Mouse (Mus musculus) cerebellum, postnatal 4 days (tissue): ENCODE data around the gene Gdnf.

Source experiments
- DNase-seq, 2 experiments: peaks; one replicate each; pipeline ENCODE4 v3.0.0; 2022; ENCODE audit warnings: low spot score in 2 of 2, mixed read lengths in 1 of 2

Gdnf gene

DNA sequence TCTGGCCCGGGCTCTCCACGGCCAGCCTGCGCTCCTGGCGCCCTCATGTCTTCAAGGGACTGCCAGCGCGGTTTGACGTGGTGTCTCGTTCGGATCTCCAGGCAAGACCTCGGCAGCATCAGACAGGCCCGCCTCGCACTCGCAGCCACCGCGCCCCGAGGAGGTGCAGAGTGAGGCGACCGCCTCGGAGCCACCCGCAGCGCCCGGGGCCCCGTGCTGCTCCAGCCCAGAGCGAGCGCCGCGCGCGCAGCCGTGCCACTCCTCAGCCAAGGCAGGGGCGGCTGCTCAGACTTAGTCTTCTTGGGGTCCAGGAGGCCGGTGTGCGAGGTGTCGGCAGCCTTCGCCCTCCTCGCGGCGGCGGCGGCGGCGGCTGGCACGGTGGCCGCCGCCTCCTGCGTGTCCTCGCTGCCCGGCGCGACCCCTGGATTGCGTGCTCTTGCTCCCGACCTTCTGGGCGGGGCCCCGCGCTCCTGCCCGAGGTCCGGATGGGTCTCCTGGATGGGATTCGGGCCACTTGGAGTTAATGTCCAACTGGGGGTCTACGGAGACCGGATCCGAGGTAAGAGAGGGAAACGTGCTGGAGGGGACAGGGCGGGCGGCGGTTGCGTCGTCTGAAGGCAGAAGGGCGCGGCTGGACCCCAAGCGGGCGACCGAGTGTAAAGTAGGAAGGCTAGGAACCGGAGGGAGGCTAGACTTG lies at the start of gene Gdnf:
Gene Gdnf, plus strand, starts transcription at position 291 of the 697 bp plus-strand sequence.
- peak in 1 of 2 experiments; percentile 16 for DNase-seq

DNA sequence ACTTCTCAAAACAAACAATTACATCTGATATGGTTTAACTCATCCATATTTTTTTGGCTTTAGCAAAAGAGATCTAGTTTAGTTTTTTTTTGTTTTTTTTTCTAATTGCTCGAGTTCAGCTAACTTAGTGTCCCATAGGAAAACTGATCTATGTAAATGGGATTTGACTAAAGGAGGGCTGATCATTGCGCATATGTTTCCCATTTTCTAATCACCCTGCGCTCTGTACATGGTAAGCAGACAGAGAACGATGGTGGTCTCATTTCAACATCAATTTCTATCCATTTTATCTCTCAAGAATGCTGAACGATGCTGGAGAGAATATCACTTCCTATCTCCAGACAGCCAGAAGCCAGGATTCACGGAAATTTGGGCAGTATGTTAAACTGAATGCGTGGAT lies 43.5 kb upstream of the Gdnf start:
- no peak for DNase-seq

DNA sequence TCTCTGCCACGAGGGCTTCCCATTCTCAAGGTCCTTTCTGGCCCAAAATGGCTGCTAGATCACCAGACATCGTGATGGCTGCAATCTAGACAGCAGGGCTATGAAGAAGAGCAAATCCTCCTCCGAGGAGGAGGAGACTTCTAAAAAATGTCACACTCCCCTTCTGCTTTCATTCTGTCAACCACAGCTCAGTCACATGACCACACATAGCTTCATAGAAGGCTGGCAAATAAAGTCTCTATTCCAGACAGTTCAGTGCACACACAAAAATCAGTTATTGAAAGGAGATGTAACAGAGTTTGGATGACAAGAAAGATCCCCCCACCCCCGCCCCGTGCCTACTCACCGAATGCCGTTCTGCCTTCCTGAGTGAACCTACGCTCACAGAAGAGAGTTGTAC lies 37.7 kb upstream of the Gdnf start:
- DNase-seq: no peak

DNA sequence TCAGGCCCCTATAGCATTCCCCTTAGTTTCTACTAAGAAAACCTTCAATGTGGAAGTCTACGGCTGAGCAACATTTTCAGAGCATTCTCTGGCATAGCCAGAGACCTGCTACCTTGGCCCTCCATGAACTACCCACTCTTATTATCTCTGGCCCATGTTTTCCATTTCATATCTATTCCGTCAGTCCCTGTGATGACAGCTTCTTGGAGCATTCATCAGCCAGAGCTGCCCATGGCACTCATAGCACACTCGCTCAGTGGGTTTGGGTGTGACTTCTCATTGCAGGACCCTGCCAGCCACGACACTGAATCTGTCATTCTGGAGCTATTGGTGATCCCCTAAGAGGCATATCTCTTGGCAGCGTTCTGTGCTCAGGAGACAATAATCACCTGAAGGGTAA lies 29.1 kb upstream of the Gdnf start:
- DNase-seq: no peak

GRCm38 (mm10) chr15:7809841-7810391 lies 730 bp upstream of the Gdnf start:
- no peak for DNase-seq

- DNase-seq: no peak
Observed at GRCm38 (mm10) chr15:7811253-7811625, 593 bp downstream of the Gdnf start.

DNA sequence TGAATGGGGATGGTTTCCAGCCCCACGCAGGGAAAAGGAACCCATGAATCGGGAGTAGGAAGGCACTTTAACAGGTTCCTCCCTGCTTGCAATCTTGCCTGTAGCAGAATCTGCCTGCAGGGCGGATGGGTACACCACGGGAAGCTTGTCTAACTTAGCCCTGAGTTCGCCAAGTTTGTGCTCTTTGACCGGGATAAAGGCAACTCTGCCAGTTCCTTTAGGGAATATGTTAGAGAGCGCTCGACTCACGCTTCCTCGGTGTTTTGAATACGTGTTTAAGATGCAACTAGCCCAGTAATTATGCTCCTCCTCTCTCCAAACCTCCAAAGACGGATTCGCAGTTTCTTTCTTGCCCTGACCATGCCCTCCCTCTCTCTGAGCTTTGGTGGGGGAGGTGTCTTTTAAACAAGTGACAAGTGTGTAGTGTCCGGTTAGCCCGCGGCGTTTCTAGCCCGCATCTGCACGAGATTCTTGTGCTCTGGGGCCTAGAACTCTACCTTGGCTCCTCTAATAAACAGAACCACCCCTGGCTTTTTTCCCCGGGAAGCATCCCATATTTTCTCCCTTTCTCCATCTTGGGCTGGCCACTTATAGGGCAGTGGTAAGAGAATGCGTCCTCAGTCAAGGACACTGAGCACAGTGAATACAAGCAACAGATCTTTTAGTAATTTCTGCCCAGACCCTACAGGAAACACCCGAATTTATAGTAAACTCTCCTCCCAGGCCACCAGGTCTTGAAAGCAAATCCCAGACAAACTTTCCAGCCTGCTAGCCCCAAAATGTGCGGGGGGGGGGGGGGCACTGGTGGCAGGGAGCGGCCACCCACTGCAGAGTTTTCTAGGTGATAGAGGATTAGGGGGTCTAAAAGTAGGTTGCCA lies 1.4 kb downstream of the Gdnf start:
- no peak for DNase-seq

- DNase-seq: peak; percentile 80 to 86
Observed at GRCm38 (mm10) chr15:7812872-7813530, 2.4 kb downstream of the Gdnf start.

DNA sequence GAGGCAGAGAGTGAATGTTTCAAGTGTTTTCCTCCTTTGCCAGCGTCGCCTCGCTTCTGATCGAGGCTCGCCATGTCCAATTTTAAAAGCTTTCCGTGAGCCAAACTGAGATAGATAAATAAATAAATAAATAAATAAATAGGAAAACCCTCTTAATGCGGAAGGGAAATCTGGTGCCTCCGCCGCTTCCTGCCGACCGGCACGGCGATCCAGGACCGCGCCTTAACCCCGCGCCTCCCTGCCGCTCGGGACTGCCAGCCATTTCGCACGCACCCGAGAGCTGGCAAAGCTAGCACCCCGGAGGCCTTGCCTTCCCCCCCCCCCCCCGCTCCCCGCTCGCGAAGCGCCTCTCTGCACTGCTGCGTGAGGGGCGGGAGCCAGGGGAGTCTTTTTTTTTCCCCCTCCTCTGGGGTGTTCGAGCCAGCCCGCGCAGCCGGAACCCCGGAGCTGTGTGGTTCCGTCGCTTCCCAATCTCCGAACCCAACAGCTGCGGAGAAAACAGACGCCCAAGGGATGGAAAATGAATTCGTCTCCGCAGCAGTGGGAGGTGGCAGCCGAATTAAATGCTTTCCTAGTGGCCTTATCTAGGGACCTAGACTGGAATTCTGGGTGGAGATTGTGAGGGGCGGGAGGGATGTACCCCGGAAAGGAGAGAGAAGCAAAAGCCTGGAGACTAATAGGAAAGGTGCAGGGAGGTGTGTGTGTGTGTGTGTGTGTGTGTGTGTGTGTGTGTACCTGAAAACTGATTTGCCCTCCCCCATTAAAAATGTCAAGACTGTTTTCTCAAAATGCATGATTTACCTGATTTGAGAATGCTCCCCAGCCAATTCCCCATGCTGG lies 3.1 kb downstream of the Gdnf start:
- DNase-seq: peak in 1 of 2 experiments; percentile 18

DNA sequence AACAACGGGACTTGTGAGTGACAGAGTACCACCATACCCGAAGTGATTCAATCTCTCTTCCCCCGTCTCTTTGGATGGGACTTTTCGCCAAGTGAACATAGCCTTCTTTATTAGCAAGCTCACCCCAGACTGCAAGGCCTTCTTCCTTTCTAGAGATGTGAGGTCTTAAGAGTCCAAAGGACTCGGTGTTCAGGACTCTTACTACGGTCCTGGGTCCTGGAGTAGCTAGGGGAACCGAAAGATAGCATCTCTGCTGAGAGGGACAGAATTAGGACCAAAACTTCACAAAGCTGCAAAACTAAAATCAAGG lies 3.7 kb downstream of the Gdnf start:
- DNase-seq: no peak

- no peak for DNase-seq
Observed at GRCm38 (mm10) chr15:7814917-7815316, 4.3 kb downstream of the Gdnf start.

DNA sequence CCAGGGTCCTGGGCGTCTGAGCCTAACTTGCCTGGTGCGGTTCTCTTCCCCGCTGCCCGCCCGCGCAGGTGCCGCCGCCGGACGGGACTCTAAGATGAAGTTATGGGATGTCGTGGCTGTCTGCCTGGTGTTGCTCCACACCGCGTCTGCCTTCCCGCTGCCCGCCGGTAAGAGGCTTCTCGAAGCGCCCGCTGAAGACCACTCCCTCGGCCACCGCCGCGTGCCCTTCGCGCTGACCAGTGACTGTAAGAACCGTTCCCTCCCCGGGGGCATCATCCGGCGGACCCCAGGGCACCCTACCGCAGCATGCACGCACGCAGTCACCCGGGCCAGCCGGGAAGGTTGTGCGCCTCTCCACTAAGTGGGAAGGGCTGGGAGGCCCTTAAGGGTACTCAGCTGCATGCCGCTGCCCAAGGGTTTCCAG lies 4.9 kb downstream of the Gdnf start:
- DNase-seq: no peak

DNA sequence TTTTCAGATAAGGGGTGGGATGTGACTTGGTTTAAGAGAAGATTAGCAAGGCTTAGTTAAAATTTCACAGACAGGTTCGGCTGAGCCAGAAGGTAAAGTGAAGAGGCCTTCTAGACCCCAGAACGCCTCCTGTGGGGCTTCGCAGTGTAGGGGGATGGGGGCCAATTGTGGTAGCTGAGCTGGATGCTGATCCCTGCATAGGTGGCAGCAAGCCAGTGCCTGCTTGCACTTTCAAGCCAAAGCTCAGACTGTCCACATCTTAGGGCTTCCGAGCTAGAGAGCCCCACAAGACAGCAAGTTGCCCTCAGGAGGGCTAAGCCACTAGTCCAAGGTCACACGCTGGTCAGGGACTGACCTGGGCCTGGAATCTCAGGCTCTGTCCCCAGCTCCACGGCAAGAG lies 13.2 kb downstream of the Gdnf start:
- no peak for DNase-seq

GRCm38 (mm10) chr15:7825530-7825929 lies 14.9 kb downstream of the Gdnf start:
- DNase-seq: peak in 1 of 2 experiments; percentile 16

- DNase-seq: no peak
Observed at GRCm38 (mm10) chr15:7835404-7835803, 24.8 kb downstream of the Gdnf start.

DNA sequence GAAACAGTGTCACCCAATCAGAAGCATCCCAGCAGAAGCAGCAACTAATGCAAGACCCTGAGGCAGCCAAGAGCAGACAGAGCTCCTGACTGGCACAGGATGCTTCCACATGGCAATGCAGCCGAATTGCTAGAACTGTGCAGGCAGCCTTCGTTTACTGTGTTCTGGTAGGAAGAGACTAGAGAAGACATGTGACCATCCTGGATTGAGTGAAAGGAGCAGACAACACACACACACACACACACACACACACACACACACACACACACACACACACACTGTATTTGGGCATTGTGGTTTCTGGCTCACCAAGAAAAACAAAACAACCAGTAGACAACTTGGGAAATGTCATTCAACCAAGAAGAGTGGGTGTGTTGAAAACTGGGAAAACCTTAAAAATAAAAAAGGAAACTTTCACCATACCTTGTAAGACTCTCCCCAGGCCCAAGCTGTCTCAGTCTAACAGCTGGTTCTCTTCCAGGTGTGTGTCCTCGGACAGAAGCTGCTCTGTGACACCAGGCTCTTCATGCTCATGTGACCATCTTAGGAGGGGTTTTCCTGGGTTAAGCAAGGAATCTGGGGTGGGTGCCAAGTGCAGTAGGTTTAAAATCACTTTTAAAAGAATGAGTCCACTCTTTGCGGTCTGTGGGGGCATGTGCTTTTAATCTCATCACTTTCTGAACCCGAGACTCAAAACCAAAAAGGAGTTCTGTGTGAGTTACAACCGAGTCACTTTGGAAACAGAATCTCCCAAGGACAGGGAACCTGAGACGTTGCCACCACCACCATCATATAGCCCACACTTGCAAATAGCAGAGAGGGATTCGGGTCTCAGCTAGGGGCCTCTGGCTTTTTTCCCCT lies 27.6 kb downstream of the Gdnf start:
- DNase-seq: no peak

DNA sequence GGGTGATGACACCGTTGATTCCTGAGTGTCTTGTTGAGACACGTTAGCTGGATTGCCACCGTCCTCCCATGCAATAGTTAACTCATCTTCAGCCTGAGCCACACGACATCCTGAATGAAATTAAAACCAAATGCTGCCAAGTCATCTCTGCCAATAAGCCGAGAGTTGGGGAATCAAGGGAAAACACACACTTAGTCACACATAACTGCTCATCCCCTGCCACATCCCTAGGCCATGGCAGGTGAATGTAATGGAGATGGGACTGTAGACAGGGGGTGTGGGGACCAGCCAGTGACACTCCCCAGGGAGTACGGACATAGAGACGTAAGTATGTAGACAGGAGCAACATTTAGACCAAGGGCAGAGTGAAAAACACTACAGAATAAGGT lies 28.3 kb downstream of the Gdnf start:
- DNase-seq: no peak

DNA sequence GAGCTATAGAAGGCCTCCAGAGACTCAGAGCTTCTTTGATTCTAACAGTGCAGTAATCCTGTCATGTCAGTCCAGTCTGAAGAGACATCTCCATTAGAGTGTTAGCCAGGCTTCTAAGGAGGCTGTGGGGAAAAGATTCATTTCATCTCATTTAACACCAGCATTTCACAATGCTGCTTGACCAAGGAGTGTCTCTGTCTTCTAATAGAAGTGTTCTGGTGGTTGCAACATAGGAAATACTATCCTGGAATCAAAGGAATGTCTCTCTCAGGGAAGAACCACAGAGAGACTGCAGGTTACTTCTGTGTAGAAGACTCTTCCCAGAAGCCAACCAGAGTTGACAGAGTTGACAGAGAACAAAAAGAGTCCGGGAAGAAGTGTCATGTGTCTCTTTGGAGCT lies 31.0 kb downstream of the Gdnf start:
- DNase-seq: no peak

DNA sequence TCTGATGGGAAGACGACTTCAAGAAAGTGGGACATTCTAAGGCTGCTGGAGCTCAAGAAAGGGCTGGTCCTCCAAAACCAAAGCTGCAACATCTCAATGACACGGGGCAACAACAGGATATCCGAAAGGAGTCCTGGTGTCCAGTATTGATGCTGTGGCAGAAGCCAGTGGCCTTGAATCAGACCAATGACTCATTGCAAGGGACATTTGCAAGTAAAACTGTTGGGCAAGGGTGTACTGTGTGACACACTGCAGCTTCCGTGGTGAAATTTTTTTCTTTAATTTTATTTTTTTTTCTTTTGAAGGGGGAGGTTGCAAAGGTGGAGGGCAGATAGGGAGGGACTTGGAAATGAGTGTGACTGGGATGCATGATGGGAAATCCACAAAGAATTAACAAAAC lies 31.8 kb downstream of the Gdnf start:
- no peak for DNase-seq

DNA sequence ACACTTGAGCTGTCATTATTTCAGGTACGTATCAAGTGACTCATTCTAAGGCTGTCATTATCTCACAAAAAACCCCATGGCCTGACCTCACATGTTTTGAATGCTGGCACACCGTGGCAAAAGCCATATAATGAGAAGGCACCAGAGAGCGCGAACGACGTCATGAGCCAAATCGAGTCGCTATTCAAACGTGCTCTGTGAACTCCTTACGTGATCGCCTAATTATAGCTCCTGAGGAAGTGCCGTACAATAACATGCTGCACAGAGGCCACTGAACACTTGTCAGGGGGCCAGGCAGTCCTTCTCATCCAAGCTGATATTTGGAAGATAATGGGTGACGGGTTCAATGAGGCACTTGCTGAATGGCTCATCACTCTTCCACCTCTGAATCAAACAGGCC lies 46.8 kb downstream of the Gdnf start:
- no peak for DNase-seq

DNA sequence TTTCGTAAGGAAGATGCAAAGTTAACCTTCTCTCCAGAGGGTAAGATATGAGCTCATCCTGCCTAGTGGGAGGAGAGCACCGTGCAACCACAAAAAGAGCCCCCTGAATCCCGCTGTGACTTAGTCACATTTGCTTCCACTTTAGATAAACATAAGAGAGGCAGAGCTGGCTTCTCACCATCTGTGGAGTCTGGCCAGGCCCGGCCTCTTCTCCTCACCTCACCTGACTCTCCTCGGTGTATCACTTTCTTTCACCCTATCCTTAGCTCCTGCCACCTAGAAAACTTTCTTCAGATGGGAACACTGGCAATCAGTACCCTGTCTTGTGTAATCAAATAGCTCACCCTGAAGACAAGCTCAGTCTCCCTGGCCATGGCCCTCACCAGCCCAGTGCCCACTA lies 48.2 kb downstream of the Gdnf start:
- no peak for DNase-seq
